Mouse (Mus musculus) neural tube, embryonic 13.5 days (tissue): ENCODE measurements around the gene Rreb1. TPM values are rescaled to one million over a fixed set of nuclear protein-coding genes. Genes with fewer than 3 reads are reported as not detected.

Experiments used
- ATAC-seq: fragments of 200-750 bp; cut with Nextera tagmentation; 2 replicates; pipeline ENCODE4 v1.8.0; 2017; ENCODE audit warnings: low read depth, mild to moderate bottlenecking, moderate TSS enrichment, moderate library complexity
- H3K27ac ChIP-seq: fragments of 300-500 bp; sonication (generic); replicated peaks from 2 replicates; pipeline ENCODE4 v1.5.1; 2015; ENCODE audit warnings: moderate library complexity, mild to moderate bottlenecking, inconsistent platforms
- H3K27me3 ChIP-seq: fragments of 300-500 bp; sonication (generic); 2 replicates; pipeline ENCODE4 v1.6.1; 2015; ENCODE audit warnings: mild to moderate bottlenecking, inconsistent platforms
- H3K36me3 ChIP-seq: fragments of 300-500 bp; sonication (generic); 2 replicates; pipeline ENCODE4 v1.6.1; 2015; ENCODE audit warnings: mild to moderate bottlenecking, inconsistent platforms
- H3K4me1 ChIP-seq: fragments of 300-500 bp; sonication (generic); replicated peaks from 2 replicates; pipeline ENCODE4 v1.6.1; 2015; ENCODE audit warnings: inconsistent platforms
- H3K4me2 ChIP-seq: fragments of 300-500 bp; sonication (generic); 2 replicates; pipeline ENCODE4 v1.6.1; 2015; ENCODE audit warnings: inconsistent platforms, mild to moderate bottlenecking, moderate library complexity
- H3K4me3 ChIP-seq: fragments of 300-500 bp; sonication (generic); 2 replicates; pipeline ENCODE4 v1.5.1; 2015; ENCODE audit warnings: mild to moderate bottlenecking, inconsistent platforms
- H3K9ac ChIP-seq: fragments of 300-500 bp; sonication (generic); 2 replicates; pipeline ENCODE4 v1.6.1; 2015; ENCODE audit warnings: moderate library complexity, mild to moderate bottlenecking, inconsistent platforms
- H3K9me3 ChIP-seq: fragments of 300-500 bp; sonication (generic); 2 replicates; pipeline ENCODE4 v1.6.1; 2016; ENCODE audit warnings: inconsistent platforms
- WGBS: fragments of 180-500 bp; shearing (Covaris S2); methylation state at CpG from one replicate; pipeline ENCODE4 v1.1.7; 2015; 5-methylcytosine and 5-hydroxymethylcytosine counted together
- polyA plus RNA-seq: library from polyadenylated mRNA; unstranded; fragments of >200 nt; fragmentation: Nextera tagmentation; extraction: Ambion mirVana; gene quantifications from 2 replicates; pipeline ENCODE4 v1.2.1, GENCODE M21; 2015

The Rreb1 gene
- 2.7 and 3.7 TPM in 2 replicates for polyA plus RNA-seq

- Histone ChIP-seq H3K9me3 (no peaks in the 10 kb centered on the region), H3K4me1 (peaks cover 16% of the 10 kb centered on the region), H3K36me3 (no peaks in the 10 kb centered on the region), H3K4me3 (peak within 1 kb of the TSS; percentile 50), H3K9ac (peak within 1 kb of the TSS; percentile 63), H3K27me3 (peaks cover 43% of the 10 kb centered on the region), H3K27ac (no peak within 1 kb of the TSS), H3K4me2 (peak within 1 kb of the TSS; percentile 99)
- peak; percentile 73 for ATAC-seq
- WGBS: under 1% methylated on average over 35 of the region's 37 CpGs
Observed at GRCm38 (mm10) chr13:37778147-37778593, at the start of gene Rreb1. Rreb1 (plus strand) TSS chr13:37778400.

- H3K27ac ChIP-seq: no peak overlapping the region
- H3K36me3 ChIP-seq: no peaks in the 10 kb centered on the region
- no peak for ATAC-seq
- 89% methylated on average over 7 of the region's 7 CpGs for WGBS
- no peaks in the 10 kb centered on the region; the same call in 1 of the 2 replicates for H3K9me3 ChIP-seq
- no peaks in the 10 kb centered on the region for H3K4me1 ChIP-seq
- no peak overlapping the region for H3K4me3 ChIP-seq
- H3K4me2 ChIP-seq: no peak overlapping the region
- H3K27me3 ChIP-seq: no peaks in the 10 kb centered on the region
- H3K9ac ChIP-seq: no peak overlapping the region
Observed at GRCm38 (mm10) chr13:37728551-37728950, 49.6 kb upstream of the Rreb1 start.

DNA sequence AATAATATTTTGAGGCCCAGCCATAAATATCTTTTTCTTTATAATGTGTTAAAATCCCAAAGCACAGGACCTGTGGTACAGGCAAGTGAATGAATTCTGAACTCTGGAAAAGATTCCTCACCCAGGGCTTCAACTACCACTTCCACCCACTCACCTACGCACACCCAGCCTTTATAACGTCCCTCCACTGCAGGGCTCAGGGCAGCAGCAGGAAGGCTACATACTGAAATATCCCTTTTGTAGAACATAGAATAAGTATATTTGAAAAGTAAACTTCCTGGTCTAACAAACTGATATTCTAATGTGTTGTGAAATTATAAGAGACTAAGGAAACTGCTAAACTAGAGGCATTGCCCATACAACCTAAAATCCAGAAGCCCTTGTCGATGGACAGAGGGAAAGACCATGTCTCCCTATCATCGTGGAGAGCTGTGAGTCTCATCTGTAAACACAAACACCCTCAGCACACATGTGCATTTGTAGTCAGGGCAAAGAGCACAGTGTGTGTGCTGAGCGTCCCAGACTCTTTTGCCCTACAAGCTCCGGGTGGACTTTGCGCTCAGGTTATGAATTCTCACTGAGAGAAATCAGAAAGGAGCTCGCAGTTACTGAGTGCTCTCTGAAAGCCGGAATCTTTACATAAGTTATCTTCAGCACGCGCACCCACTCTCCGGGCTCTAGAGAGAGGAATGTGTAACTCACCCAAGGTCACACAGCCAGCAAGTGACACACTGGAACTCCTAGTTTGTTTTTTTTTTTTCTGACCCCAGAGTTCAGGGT lies 46.1 kb upstream of the Rreb1 start:
- Histone ChIP-seq H3K9ac (no peak overlapping the region), H3K4me3 (no peak overlapping the region), H3K4me1 (no peaks in the 10 kb centered on the region), H3K27ac (no peak overlapping the region), H3K4me2 (no peak overlapping the region), H3K27me3 (no peaks in the 10 kb centered on the region), H3K9me3 (no peaks in the 10 kb centered on the region), H3K36me3 (no peaks in the 10 kb centered on the region)
- no peak for ATAC-seq
- WGBS: 85% methylated on average over 12 of the region's 12 CpGs

GRCm38 (mm10) chr13:37734501-37734900 lies 43.7 kb upstream of the Rreb1 start:
- Histone ChIP-seq H3K4me3 (no peak overlapping the region), H3K36me3 (no peaks in the 10 kb centered on the region), H3K4me2 (no peak overlapping the region), H3K27me3 (no peaks in the 10 kb centered on the region), H3K9ac (no peak overlapping the region), H3K4me1 (no peaks in the 10 kb centered on the region), H3K9me3 (no peaks in the 10 kb centered on the region), H3K27ac (no peak overlapping the region)
- WGBS: 93% methylated on average over 11 of the region's 11 CpGs
- ATAC-seq: no peak

- Histone ChIP-seq H3K27ac (no peak overlapping the region), H3K9ac (no peak overlapping the region), H3K9me3 (no peaks in the 10 kb centered on the region), H3K4me1 (no peaks in the 10 kb centered on the region), H3K4me2 (no peak overlapping the region), H3K36me3 (no peaks in the 10 kb centered on the region), H3K4me3 (no peak overlapping the region), H3K27me3 (no peaks in the 10 kb centered on the region)
- 87% methylated on average over 5 of the region's 5 CpGs for WGBS
- ATAC-seq: no peak
Observed at GRCm38 (mm10) chr13:37740111-37740510, 38.1 kb upstream of the Rreb1 start.

DNA sequence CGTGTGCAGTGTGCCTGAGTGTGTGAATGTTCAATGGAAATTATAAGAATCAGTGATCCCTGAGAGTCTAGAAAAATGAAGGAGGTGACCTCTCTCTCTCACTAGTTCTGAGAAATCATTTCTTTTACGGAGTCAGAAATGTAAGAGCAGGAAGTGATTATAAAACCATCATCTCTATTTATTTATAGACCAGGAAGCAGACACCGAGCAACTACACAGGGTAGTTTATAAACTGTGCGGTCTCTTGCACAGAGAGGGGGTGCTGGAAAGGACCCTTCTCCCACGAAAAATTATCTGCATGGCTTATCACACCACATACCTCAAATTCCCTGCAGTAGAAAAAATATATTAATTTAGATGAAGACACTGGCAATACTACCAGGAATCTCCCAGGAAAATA lies 37.4 kb upstream of the Rreb1 start:
- H3K4me3 ChIP-seq: no peak overlapping the region
- WGBS: 76% methylated on average over 5 of the region's 5 CpGs
- no peak for ATAC-seq
- no peaks in the 10 kb centered on the region for H3K9me3 ChIP-seq
- H3K4me2 ChIP-seq: no peak overlapping the region
- no peaks in the 10 kb centered on the region for H3K27me3 ChIP-seq
- no peak overlapping the region for H3K9ac ChIP-seq
- no peak overlapping the region for H3K27ac ChIP-seq
- H3K36me3 ChIP-seq: no peaks in the 10 kb centered on the region
- H3K4me1 ChIP-seq: no peaks in the 10 kb centered on the region

DNA sequence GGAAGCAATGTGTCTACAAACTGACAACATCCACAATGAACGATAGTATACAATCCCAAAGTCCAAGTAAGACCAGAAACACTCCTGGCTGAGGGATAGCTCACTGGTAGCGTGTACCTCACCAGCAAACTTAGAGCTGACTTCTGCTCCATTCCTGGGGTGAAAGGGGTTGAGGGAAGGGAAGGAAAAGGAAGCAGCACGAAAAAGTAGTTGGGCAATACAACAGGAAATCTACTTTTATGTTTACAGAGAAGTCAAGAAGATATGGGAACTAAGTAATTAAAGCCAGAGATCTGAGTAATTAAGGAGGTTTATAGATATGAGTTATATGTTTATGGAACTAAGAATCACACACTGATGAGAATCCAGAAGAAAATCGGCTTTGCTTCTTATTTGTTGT lies 36.0 kb upstream of the Rreb1 start:
- Histone ChIP-seq H3K9ac (no peak overlapping the region), H3K4me3 (no peak overlapping the region), H3K4me1 (no peaks in the 10 kb centered on the region), H3K27me3 (no peaks in the 10 kb centered on the region), H3K4me2 (no peak overlapping the region), H3K36me3 (no peaks in the 10 kb centered on the region), H3K9me3 (no peaks in the 10 kb centered on the region), H3K27ac (no peak overlapping the region)
- 83% methylated on average over 4 of the region's 4 CpGs for WGBS
- ATAC-seq: no peak

- 76% methylated on average over 7 of the region's 7 CpGs for WGBS
- H3K9me3 ChIP-seq: no peaks in the 10 kb centered on the region
- no peak for ATAC-seq
Observed at GRCm38 (mm10) chr13:37747504-37747903, 30.7 kb upstream of the Rreb1 start.

DNA sequence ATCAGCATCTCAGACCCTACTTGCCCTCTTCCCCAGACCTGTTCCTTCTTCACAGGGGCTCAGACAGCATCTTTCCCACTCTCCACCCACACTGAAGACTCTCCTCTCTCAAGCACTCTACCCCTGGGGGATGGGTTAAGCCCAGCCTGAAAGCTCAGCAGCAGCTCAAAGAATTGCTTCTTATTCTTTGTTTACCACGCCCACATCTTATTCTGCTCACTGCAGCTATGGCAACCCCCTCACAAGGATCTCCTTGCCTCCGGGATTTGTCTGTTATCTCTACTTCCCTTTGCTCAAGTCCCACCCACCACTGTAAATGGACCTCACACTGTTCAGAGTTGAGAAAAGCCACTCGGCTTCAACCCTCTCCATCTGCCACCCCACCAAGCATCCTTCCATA lies 28.7 kb upstream of the Rreb1 start:
- Histone ChIP-seq H3K27ac (no peak overlapping the region), H3K36me3 (no peaks in the 10 kb centered on the region), H3K4me3 (no peak overlapping the region), H3K4me1 (0 out of 2 replicates have a peak, but pooled peaks cover 8% of the 10 kb centered on the region), H3K9me3 (no peaks in the 10 kb centered on the region), H3K4me2 (no peak overlapping the region), H3K27me3 (no peaks in the 10 kb centered on the region), H3K9ac (no peak overlapping the region)
- ATAC-seq: peak; percentile 43; the same call in 1 of the 2 replicates
- WGBS: 12% methylated on average over 3 of the region's 3 CpGs

More at GRCm38 (mm10) chr13:37747504-37747903, 30.7 kb upstream of the Rreb1 start:
- Histone ChIP-seq H3K4me3 (no peak overlapping the region), H3K27me3 (no peaks in the 10 kb centered on the region), H3K27ac (no peak overlapping the region), H3K9ac (no peak overlapping the region), H3K4me2 (no peak overlapping the region), H3K4me1 (0 out of 2 replicates have a peak, but pooled peaks cover 8% of the 10 kb centered on the region), H3K36me3 (no peaks in the 10 kb centered on the region)

GRCm38 (mm10) chr13:37751154-37751950 lies 26.8 kb upstream of the Rreb1 start:
- Histone ChIP-seq H3K36me3 (no peaks in the 10 kb centered on the region), H3K9me3 (no peaks in the 10 kb centered on the region), H3K4me3 (no peak overlapping the region), H3K9ac (no peak overlapping the region), H3K4me2 (no peak overlapping the region), H3K4me1 (0 out of 2 replicates have a peak, but pooled peaks cover 8% of the 10 kb centered on the region), H3K27me3 (no peaks in the 10 kb centered on the region), H3K27ac (no peak overlapping the region)
- no peak for ATAC-seq
- 57% methylated on average over 9 of the region's 9 CpGs for WGBS

DNA sequence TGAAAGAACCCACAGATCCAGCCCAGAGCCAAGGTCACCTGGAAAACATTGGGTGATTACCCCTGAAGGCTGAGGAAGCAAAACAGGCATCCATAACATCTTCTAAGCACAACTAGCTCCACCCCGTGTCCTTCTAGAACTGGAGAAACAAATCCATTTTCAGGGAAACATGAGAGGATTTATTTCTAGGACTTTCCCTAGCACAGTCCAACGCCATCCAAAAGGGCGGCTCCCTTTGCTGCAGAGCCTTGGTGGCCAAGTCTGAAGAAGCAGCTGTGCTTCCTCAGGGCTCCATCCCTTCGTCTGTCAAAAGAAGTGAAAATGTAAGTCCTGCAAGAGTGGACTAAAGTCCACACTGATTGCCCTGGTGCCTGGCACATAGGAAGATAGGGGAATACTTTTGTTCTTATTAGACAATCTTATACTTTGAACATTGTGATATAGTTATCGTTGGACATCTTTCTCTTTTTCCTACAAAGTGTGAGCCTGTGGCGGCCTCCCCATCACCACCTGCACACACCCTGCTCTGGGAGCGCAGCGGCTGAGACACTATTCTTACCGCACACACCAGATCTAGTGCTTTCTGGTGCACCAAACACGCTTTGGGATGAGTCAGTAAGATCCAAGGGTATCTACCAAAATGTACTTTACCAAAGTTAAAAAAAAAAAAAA lies 18.7 kb upstream of the Rreb1 start:
- Histone ChIP-seq H3K9me3 (no peaks in the 10 kb centered on the region), H3K27ac (no peak overlapping the region), H3K4me2 (no peak overlapping the region), H3K36me3 (no peaks in the 10 kb centered on the region), H3K9ac (no peak overlapping the region), H3K4me1 (peaks cover 19% of the 10 kb centered on the region), H3K4me3 (no peak overlapping the region), H3K27me3 (peaks cover 41% of the 10 kb centered on the region)
- 85% methylated on average over 10 of the region's 10 CpGs for WGBS
- ATAC-seq: no peak

DNA sequence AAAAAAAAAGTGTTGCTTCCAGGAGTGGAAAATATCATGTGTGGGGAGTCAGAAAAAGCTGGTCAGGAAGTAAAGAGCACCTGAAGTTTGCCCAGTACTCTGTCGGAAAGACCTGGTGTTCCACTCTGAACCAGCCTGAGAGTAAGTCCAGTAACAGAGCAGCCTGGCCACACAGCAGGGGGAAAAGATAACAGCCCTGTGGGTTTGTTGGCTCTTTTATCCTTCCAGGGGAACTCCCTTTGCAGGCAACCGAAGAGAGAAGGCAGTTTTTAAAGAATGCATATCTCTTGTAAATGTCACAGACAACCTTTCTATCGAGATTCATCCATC lies 18.2 kb upstream of the Rreb1 start:
- H3K27me3 ChIP-seq: peaks cover 41% of the 10 kb centered on the region

More for the DNA sequence above, 18.2 kb upstream of the Rreb1 start:
- peaks cover 19% of the 10 kb centered on the region for H3K4me1 ChIP-seq
- H3K9me3 ChIP-seq: no peaks in the 10 kb centered on the region
- H3K4me2 ChIP-seq: no peak overlapping the region
- WGBS: 12% methylated on average over 3 of the region's 3 CpGs
- no peaks in the 10 kb centered on the region for H3K36me3 ChIP-seq
- H3K9ac ChIP-seq: no peak overlapping the region
- H3K27ac ChIP-seq: no peak overlapping the region
- no peak for ATAC-seq
- H3K4me3 ChIP-seq: no peak overlapping the region
